Mouse (Mus musculus) myocyte (in vitro differentiated cells): Measurements from ENCODE around the gene Ank3. TPM values are rescaled to one million over a fixed set of nuclear protein-coding genes. Genes with fewer than 3 reads are reported as not detected.
A peak's percentile ranks its signal among the peaks of the same experiment; 100 is the strongest.

Experiments
- H3K27me3 ChIP-seq: one replicate; pipeline ENCODE4 v1.6.1; 2011; ENCODE audit not compliant: control insufficient read depth, insufficient read depth, insufficient read length
- H3K36me3 ChIP-seq: one replicate; pipeline ENCODE4 v1.6.1; 2011; ENCODE audit not compliant: control insufficient read depth, insufficient read depth
- H3K4me2 ChIP-seq: one replicate; pipeline ENCODE4 v1.6.1; 2011; ENCODE audit warnings: low read depth, control low read depth
- H3K4me3 ChIP-seq: one replicate; pipeline ENCODE4 v1.5.1; 2011; ENCODE audit warnings: mild to moderate bottlenecking, control low read depth, moderate library complexity
- H3K79me2 ChIP-seq: one replicate; pipeline ENCODE4 v1.6.1; 2011; ENCODE audit not compliant: control insufficient read depth, insufficient read depth
- H3ac ChIP-seq: one replicate; pipeline ENCODE4 v1.6.1; 2011; ENCODE audit not compliant: control insufficient read depth, insufficient read length
- CEBPB ChIP-seq: IDR thresholded peaks from 2 replicates; pipeline ENCODE4 v1.6.1; 2011; ENCODE audit warnings: mild to moderate bottlenecking, moderate library complexity; ENCODE audit not compliant: poor library complexity, insufficient read depth, severe bottlenecking
- E2F4 ChIP-seq: IDR thresholded peaks from one replicate; pipeline ENCODE4 v1.6.1; 2011; ENCODE audit warnings: mild to moderate bottlenecking, control low read depth, moderate library complexity; ENCODE audit not compliant: insufficient read depth
- MAX ChIP-seq: IDR thresholded peaks from one replicate; pipeline ENCODE4 v1.6.1; 2011; ENCODE audit warnings: low read depth, mild to moderate bottlenecking, control low read depth
- MYOD1 ChIP-seq, 3 experiments: IDR thresholded peaks; one replicate each; pipeline ENCODE4 v1.6.1; 2011; ENCODE audit warnings: control low read depth in 2 of 3, low read depth in 2 of 3, mild to moderate bottlenecking in 2 of 3, moderate library complexity in 1 of 3; ENCODE audit not compliant: insufficient read length in 2 of 3, control insufficient read depth in 1 of 3
- MYOG ChIP-seq, 3 experiments: IDR thresholded peaks; one replicate each; pipeline ENCODE4 v1.6.1; 2011; ENCODE audit warnings: control low read depth in 2 of 3, low read depth in 2 of 3, mild to moderate bottlenecking in 2 of 3; ENCODE audit not compliant: insufficient read length in 2 of 3, control insufficient read depth in 1 of 3, insufficient read depth in 1 of 3
- POLR2A ChIP-seq: IDR thresholded peaks from one replicate; pipeline ENCODE4 v1.6.1; 2011; ENCODE audit warnings: low read depth, mild to moderate bottlenecking, control low read depth, moderate library complexity; ENCODE audit not compliant: insufficient read length
- POLR2AphosphoS2 ChIP-seq: IDR thresholded peaks from one replicate; pipeline ENCODE4 v1.6.1; 2011; ENCODE audit warnings: low read depth, control low read depth; ENCODE audit not compliant: insufficient read length
- REST ChIP-seq: IDR thresholded peaks from one replicate; pipeline ENCODE4 v1.6.1; 2011; ENCODE audit warnings: mild to moderate bottlenecking, control low read depth, moderate library complexity; ENCODE audit not compliant: insufficient read depth, insufficient read length
- SRF ChIP-seq: IDR thresholded peaks from one replicate; pipeline ENCODE4 v1.6.1; 2011; ENCODE audit warnings: low read depth; ENCODE audit not compliant: control insufficient read depth, insufficient read length
- TCF12 ChIP-seq: IDR thresholded peaks from one replicate; pipeline ENCODE4 v1.6.1; 2011; ENCODE audit warnings: mild to moderate bottlenecking, control low read depth; ENCODE audit not compliant: poor library complexity, insufficient read depth, severe bottlenecking
- TCF3 ChIP-seq: IDR thresholded peaks from one replicate; pipeline ENCODE4 v1.6.1; 2011; ENCODE audit warnings: low read depth, control low read depth; ENCODE audit not compliant: insufficient read length
- USF1 ChIP-seq: IDR thresholded peaks from one replicate; pipeline ENCODE4 v1.6.1; 2011; ENCODE audit warnings: low read depth, mild to moderate bottlenecking, control low read depth, moderate library complexity
- polyA plus RNA-seq: library from polyadenylated mRNA; unstranded; fragments of >200 nt; fragmentation: generic; extraction: Trizol; gene quantifications from one replicate; pipeline ENCODE4 v1.2.1, GENCODE M21; 2012; ENCODE audit warnings: missing spikeins

Gene Ank3
- polyA plus RNA-seq, 1 experiment, result 5.5 TPM

GRCm38 (mm10) chr10:69359666-69360065 lies 38.9 kb upstream of the Ank3 start:
- Histone ChIP-seq H3K36me3 (no peaks in the 10 kb centered on the region), H3K27me3 (no peaks in the 10 kb centered on the region), H3ac (no peak overlapping the region), H3K4me2 (no peak overlapping the region), H3K79me2 (no peaks in the 10 kb centered on the region), H3K4me3 (no peak overlapping the region)
- TF ChIP-seq TCF12, result no peak
- TF ChIP-seq SRF, result no peak
- no peak for TF ChIP-seq MYOG (IDR thresholded peaks at IDR 0.05; ENCODE audit: control insufficient read depth in 1 of 3, insufficient read depth in 1 of 3, insufficient read length in 2 of 3, low read depth in 2 of 3)
- TF ChIP-seq CEBPB, result no peak
- TF ChIP-seq POLR2AphosphoS2, result no peak
- no peak for TF ChIP-seq TCF3
- TF ChIP-seq USF1, result no peak
- TF ChIP-seq MYOD1 (IDR thresholded peaks at IDR 0.05; ENCODE audit: control insufficient read depth in 1 of 3, insufficient read length in 2 of 3, low read depth in 2 of 3), result no peak

GRCm38 (mm10) chr10:69366208-69366607 lies 32.4 kb upstream of the Ank3 start:
- TF ChIP-seq MYOG (IDR thresholded peaks at IDR 0.05; ENCODE audit: control insufficient read depth in 1 of 3, insufficient read depth in 1 of 3, insufficient read length in 2 of 3, low read depth in 2 of 3) (no peak), MYOD1 (IDR thresholded peaks at IDR 0.05; ENCODE audit: control insufficient read depth in 1 of 3, insufficient read length in 2 of 3, low read depth in 2 of 3) (no peak), USF1 (no peak), POLR2AphosphoS2 (no peak), E2F4 (no peak), CEBPB (no peak), TCF12 (no peak), TCF3 (no peak), MAX (no peak), POLR2A (no peak), REST (no peak), SRF (no peak)
- H3K4me3 ChIP-seq, result no peak overlapping the region
- H3K4me2 ChIP-seq, result no peak overlapping the region
- no peaks in the 10 kb centered on the region for H3K27me3 ChIP-seq
- H3ac ChIP-seq, result no peak overlapping the region
- H3K36me3 ChIP-seq, result no peaks in the 10 kb centered on the region
- no peaks in the 10 kb centered on the region for H3K79me2 ChIP-seq

DNA sequence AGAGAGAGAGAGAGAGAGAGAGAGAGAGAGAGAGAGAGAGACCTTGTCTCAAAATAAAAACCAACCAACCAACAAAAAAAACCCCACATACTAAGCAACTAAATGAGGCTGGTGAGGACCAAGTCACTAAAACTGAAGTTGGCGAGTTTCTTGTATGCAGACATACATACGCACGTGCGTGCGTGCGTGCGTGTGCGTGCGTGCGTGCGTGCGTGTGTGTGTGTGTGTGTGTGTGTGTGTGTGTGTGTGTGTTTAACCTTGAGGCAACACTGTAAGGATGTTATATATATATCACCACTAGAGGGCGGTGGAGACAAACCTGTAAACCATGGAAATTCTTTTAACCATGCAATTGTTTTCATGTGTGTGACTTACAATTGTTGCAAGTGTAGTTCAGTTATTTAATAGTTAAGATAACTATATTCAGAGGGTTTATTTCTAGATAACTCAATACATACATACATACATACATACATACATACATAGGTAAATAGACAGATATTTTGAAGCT lies 31.6 kb upstream of the Ank3 start:
- Histone ChIP-seq H3K79me2 (no peaks in the 10 kb centered on the region), H3K4me2 (no peak overlapping the region), H3K27me3 (no peaks in the 10 kb centered on the region), H3K36me3 (no peaks in the 10 kb centered on the region), H3ac (no peak overlapping the region), H3K4me3 (no peak overlapping the region)
- no peak for TF ChIP-seq TCF12
- TF ChIP-seq TCF3, result no peak
- no peak for TF ChIP-seq CEBPB
- no peak for TF ChIP-seq MYOD1 (IDR thresholded peaks at IDR 0.05; ENCODE audit: control insufficient read depth in 1 of 3, insufficient read length in 2 of 3, low read depth in 2 of 3)

- TF ChIP-seq REST (no peak), CEBPB (no peak), MYOG (IDR thresholded peaks at IDR 0.05; ENCODE audit: control insufficient read depth in 1 of 3, insufficient read depth in 1 of 3, insufficient read length in 2 of 3, low read depth in 2 of 3) (no peak), E2F4 (no peak), SRF (no peak), TCF3 (no peak), POLR2A (no peak), MYOD1 (IDR thresholded peaks at IDR 0.05; ENCODE audit: control insufficient read depth in 1 of 3, insufficient read length in 2 of 3, low read depth in 2 of 3) (peak; percentile 27 to 62 (median 52))
- Histone ChIP-seq H3K4me3 (no peak overlapping the region), H3ac (no peak overlapping the region), H3K79me2 (no peaks in the 10 kb centered on the region), H3K27me3 (no peaks in the 10 kb centered on the region), H3K4me2 (no peak overlapping the region), H3K36me3 (no peaks in the 10 kb centered on the region)
Measured at GRCm38 (mm10) chr10:69369321-69369720, 29.3 kb upstream of the Ank3 start.

- Histone ChIP-seq H3ac (no peak overlapping the region), H3K4me2 (no peak overlapping the region), H3K36me3 (no peaks in the 10 kb centered on the region), H3K4me3 (no peak overlapping the region), H3K27me3 (no peaks in the 10 kb centered on the region), H3K79me2 (no peaks in the 10 kb centered on the region)
- no peak for TF ChIP-seq SRF
- no peak for TF ChIP-seq REST
- TF ChIP-seq MYOG (IDR thresholded peaks at IDR 0.05; ENCODE audit: control insufficient read depth in 1 of 3, insufficient read depth in 1 of 3, insufficient read length in 2 of 3, low read depth in 2 of 3), result no peak
- TF ChIP-seq CEBPB, result no peak
- no peak for TF ChIP-seq POLR2A
- no peak for TF ChIP-seq TCF3
- TF ChIP-seq USF1, result no peak
- no peak for TF ChIP-seq E2F4
- TF ChIP-seq MAX, result no peak
- TF ChIP-seq MYOD1 (IDR thresholded peaks at IDR 0.05; ENCODE audit: control insufficient read depth in 1 of 3, insufficient read length in 2 of 3, low read depth in 2 of 3), result no peak
- TF ChIP-seq POLR2AphosphoS2, result no peak
- no peak for TF ChIP-seq TCF12
Measured at GRCm38 (mm10) chr10:69371441-69371840, 27.1 kb upstream of the Ank3 start.
